Mouse (Mus musculus) layer of hippocampus, adult 18-20 months (tissue): ENCODE data around the gene Gstm6. TPM values are rescaled to one million over a fixed set of nuclear protein-coding genes. Genes with fewer than 3 reads are reported as not detected.
A peak's percentile ranks its signal among the peaks of the same experiment; 100 is the strongest.

Source experiments
- DNase-seq, 2 experiments: peaks; one replicate each; pipeline ENCODE4 v3.0.0; 2022; ENCODE audit warnings: low spot score in 2 of 2
- total RNA-seq, 2 experiments: library from RNA; stranded (reverse); gene quantifications; 2 replicates each; pipeline ENCODE4 v1.2.3; 2021

The Gstm6 gene
- total RNA-seq, 2 experiments from 2014 or later = 18.6 to 19.6 TPM

DNA sequence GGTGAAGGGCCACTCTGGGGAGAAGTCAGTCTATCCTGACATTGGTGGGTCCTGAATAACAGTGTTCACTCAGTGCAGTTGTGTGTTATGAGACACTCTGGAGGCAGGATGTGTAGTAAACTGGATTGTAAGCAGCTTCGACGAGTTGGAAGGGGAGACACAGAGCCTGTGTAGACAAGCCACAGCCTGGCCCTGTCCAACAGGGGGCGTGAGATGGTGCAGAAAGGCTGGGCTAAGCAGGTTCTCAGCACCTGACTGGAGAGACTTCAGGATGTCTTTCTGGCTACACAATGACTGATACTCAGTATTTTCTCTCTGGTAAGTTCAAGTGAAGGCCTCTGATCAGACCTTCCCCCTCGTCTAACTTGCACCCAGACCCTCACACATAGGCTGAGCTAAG is 2.2 kb upstream of the Gstm6 start:
- no peak for DNase-seq

DNA sequence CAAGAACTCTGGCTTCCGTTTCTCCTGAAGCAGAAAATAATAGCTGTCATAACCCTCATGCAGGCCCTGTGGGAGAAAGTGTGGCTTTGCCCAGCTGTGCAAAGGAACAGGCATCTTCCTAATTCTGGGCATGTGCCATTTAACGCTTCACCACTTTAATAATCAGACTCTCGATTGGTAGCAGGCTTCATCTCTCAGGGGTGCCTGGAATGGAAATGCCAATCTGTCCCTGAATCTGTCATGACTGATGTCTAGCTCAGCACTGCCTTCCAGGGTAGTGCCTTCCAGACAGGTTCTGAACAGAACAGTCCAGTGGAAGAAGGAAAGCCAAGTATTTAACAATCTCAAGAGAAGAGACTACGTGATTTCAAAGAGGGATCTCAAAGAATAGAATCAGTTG is 2.3 kb downstream of the Gstm6 start:
- peak in 1 of 2 experiments; percentile 59 for DNase-seq

DNA sequence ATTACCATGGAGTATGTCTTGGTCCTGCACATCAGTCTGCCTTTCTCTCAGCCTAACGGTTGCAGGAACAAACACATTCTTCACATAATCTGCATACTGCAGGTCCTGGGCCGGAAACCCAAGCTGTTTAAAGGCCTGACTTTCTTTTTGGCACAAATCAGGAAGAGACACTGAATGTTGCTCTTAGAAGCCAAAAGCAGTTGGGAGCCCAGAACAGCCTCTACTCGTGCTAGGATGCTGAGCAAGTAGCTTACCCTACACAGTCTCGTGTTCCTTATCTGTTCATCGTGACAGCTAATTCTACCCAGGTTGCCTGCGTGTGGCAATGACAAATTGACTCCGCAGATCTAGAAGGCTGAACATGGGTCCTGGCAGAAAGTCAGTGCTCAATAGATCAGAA is 3.0 kb downstream of the Gstm6 start:
- DNase-seq = no peak

DNA sequence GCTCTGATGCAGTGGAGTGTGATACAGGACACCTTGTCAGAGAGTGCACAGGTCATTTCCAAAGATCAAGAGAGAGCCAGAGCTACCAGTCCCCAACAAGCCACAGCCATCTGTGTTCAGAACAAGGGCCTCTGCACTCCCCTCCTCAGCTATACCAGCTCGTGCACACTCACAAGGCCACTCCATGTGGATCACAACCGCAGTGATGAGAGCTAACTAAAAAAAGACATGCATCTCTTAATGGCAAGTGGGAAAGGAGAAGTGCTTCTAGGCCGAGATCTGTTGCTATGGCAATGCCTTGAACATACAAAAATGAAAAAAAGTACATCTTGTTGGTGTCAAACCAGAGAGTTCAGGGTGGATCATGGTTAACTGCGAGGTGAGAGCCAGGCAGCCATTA is 3.7 kb downstream of the Gstm6 start:
- peak in 1 of 2 experiments; percentile 54 for DNase-seq

DNA sequence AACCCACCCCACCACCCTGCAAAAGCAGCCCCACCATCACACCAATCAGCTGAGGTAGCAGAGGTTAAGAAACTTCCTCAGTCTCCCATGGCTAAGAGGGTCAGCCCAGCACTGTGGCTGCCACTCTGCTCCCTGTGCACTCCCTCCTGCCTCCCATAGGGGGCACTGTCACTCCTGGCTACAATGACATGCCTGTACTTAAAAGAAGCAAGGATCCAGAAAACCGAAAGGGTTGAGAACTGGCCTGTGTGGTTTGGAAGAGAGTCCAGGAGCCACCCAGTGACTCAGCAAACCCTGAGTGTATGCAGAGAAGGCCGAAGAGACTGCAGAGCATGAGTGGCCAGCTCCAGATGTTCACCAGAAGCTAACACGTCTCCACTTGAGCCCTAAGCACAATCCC is 4.1 kb downstream of the Gstm6 start:
- DNase-seq = peak in 1 of 2 experiments; percentile 71

DNA sequence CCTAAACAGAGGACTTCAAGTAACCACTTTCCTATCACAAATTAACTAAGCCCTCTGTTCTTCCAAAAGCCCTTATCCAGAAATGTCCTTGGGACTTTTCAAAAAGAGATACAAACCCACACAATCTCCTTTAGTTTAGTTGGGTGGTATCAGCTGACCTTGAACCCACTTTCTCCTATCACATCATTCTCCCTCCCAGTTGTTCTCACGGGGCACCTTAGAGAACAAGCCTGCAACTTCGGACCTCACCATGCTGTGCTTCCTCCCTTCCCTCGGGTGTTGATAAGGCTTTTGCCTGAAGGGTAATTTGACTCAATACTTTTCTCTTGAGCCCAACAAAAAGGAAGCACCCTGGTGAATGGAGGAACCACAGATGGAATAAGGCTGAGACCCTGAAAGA is 7.7 kb downstream of the Gstm6 start:
- DNase-seq = no peak

DNA sequence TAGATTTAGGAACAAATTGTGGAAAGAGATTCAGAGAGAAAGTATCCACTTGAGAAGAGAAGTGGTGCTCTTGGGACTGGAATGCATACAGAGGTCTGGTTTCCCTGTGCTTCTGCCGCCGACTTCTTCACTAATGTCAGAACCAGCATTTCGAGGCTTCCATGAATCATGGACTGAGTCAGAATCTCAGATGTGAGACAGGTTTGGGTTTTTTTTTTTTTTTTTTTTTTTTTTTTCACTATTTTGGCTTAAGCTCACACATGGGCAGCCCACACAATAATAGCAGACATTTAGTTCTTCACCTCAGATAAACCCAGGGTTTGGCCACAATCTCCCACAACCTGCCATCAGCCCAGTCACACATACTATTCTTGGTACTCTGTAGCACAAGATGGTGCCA is 8.3 kb downstream of the Gstm6 start:
- DNase-seq = no peak

DNA sequence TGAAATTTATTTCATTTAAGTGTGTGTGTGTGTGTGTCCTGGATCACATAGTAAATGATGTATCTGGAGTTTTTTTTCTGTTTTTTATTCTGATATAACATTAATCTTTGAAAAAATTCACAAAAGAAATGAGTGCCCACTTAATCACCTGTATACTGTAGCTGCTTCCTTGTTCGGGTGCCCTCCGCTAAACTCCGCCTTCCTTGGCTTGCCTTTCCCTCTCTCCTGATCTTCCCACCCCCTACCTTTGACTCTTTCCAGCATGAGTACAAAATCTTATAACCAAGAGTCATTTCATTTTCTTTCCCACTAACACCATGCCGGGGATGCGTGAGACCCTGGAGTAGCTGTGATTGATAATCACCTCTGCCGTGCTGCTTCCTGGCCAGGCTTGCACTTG is 11.4 kb downstream of the Gstm6 start:
- DNase-seq = no peak

DNA sequence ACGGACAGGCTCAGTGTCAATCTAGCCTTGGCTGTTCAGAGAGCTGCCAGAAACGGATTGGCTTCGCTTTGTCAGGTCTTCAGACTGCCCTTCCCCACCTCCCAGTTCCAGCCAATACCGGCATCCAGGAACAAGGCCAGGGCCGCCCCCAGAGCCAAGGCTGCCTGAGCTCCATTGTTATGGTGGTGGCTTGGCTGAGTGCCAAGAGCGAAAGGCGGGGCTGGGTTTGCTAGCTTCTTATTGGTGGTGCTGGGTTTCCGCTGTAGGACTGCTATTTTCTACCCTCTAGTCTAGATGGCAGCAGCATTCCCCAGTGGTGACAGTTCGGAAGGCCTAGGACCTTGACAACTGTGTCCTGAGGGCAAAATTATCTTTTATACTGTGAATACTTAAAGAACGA is 11.9 kb downstream of the Gstm6 start, which contains the start of gene Gstm7:
Gene Gstm7 (minus strand): TSS at position 148 of the 400 bp plus-strand sequence.
- peak; percentile 98 to 99 for DNase-seq

DNA sequence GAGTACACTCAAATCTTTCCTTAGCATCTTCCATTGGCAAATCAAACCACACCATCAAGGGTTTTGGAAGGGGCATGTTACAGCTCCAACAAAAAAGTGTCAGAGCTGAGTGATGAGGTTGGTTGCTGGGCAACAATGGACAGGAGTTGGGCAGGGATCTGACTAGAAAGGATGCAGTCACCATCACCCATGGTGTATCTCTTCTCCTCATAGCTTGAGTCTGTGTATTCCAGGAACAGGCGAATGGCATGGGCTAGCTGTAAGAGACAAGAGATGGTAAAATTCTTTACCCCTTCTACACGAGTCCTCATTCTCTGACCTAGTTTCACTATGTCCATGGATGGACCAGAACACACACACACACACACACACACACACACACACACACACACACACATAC is 12.4 kb downstream of the Gstm6 start:
- DNase-seq = no peak

DNA sequence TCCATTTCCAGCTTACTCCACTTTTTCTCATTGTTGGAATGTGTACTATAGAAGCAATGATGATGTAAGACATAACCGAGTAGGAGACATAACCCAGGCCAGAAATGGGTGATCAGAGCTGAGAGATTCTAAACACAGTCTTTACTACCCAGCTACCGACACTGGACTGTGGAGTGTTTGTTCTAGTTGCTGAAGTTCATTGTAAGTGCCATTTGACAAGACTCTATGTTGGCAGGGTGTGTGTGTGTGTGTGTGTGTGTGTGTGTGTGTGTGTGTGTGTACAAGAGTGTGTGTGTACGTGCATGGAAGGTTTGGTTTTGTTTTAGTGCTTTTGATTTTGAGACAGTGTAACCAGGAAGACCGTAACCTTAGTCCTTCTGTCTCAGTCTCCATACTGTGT is 13.8 kb downstream of the Gstm6 start:
- DNase-seq = no peak

DNA sequence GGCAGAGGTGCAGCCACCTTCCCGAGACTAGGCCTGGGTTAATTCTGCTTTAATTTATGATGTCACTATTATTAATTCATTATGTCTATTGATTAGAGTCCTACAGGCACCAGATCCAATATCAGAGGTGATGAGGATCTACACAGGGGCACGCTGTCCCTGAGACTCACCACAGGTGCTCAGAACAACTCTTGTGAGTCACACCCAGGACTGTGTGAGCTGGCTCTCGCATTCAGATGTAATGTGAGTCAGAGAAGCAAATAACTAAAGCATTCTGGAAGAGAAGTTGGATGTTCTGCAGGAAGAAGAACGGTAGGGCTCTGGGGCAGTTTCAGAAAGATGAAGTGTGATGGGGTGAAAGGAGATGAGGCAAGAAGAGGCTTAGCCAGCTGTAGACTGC is 14.3 kb downstream of the Gstm6 start:
- DNase-seq = no peak

DNA sequence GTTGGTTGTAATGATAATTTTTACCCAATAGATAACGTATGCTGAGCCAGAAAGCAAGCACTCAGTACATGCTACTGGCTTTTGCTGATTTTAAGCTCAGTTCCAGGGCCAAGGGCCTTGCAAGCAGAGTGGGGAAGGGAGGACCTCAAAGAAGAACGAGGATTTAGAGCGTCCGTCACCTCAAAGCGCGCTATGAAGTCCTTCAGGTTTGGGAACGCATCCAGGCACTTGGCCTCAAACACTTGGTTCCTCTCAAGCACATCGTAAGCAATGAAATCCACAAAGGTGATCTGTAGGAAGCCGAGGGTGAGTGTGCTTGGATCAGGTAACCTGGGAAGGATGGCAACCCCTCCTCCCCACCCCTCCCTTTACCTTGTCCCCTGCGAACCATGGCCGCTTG is 14.9 kb downstream of the Gstm6 start:
- no peak for DNase-seq

DNA sequence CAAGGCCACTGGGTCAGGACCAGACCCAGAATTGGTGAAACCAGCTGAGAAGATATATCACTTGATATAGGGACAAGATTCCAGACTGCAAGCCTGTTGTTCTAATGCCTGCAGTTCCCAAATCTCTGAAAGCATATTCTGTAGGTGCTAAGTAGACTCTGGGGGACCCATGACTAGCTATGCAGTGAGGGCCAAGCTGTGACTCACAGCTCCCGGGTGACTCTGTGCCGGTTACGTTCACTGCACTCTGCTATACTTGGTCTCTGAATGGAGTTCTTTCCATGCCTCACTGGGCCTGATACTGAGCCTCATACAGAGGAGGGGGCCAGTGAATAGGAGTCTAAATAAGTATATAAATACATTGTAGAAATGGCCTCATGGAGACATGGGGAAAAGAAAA is 15.7 kb downstream of the Gstm6 start:
- no peak for DNase-seq

DNA sequence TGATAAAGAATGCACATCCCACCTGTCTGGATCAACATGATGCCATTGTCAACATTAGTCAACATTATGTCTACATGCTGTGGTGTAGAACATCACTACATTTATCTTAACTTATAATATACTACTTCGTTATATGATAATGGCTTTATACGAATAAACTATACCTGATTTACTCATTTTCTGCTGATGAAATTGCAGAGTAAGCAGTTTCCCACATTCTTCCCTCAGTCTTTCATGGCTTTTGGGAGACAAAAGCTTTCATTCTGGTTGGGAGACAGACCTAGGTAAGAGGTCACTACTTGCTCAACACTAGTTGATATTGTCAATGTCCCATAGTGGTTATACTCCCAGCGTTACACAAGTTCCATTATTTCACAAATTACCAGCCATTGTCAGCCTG is 18.2 kb downstream of the Gstm6 start:
- no peak for DNase-seq

DNA sequence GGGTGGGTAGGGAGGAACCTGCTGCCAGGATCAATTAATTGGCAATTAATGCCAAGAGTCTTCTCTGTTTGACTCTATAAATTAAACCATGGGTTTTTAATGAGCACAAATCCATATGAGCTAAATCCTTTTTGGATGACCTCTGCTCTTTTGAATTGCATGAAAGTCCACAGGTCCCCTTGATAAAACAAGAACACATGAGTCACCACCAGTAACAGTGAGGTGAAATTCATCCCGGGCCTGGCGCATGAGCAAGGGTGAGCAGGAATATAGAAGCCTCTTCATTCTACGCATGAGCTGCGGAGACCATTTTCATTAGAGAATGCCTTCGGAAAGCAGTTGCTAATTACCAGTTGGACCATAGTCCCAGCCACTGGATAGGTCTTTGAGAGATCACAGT is 23.2 kb downstream of the Gstm6 start:
- no peak for DNase-seq

DNA sequence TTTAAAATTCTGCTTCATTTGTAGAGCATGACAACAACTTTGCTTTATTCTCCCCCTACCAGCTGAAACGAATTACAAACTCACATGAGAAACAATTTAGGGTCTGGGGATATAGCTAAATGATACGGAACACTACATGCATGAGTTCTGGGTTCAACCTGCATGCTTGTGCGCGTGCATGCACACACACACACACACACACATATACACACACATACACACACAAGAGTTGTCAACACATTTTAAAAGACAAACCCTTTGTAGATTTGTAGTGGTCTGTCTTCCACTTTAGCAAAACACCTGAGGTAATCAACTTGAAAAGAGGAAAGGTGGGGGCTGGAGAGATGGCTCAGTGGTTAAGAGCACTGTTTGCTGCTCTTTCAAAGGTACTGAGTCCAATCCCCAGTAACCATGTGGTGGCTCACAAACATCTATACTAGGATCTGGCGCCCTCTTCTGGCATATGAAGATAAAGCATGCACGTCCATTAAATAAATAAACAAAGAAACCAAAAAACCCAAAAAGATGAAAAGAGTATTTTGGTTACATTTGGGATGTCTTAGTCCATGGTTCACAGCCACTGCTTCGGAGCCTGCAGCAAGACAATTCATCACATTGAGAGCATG is 25.7 kb downstream of the Gstm6 start:
- peak; percentile 49 to 89 for DNase-seq

DNA sequence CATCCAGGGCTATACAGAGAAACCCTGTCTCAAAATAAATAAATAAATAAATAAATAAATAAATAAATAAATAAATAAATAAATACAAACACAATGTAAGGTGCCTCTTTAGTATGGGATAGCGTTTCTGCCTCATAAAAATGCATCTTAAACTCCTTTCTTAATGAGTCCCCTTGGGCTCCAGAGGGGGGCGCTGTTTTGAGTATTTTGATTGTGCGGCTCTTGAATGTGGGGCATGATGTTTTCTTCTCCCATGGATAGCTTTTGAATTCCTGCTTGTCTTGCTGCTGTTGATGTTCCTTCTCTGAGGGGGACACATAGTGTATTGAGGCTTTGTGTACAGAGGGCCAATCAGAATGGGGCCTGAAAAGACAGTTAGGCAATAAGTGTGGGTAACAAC is 26.5 kb downstream of the Gstm6 start:
- DNase-seq = no peak

DNA sequence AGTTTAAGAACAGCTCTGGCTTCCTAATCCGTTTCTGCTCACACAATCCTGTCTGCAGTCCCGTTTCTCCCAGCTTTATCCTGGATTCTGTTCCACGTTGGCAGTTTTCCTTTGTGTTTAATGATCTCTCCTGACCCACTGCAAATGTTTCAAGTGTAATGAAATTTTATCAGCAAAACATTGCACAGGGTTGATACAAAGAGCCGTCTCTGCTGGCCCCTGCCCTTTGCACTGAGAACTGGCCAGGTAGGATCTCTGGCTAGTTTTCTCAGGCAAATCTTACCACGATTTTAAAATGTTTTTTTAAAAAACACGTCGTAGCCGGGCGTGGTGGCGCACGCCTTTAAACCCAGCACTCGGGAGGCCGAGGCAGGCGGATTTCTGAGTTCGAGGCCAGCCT is 26.9 kb downstream of the Gstm6 start:
- no peak for DNase-seq

DNA sequence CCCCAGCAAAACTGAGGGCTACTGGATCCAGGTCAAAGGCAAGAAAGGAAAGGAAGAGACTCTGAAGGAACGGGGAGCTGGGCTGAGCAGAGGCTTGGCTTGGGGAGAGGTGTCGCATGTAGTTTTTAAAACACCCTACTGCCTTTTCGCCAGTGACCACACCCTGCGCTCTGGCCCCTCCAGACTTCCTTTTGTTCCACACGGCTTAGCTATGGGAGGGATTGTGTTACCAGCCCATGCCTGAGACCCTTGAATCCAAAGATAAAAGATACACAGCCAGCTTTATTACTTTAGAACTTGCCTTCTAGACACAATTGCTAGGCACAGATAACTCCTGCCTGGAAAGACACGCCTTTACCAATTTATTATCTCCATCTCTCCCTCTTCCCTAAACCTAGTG is 37.6 kb downstream of the Gstm6 start:
- no peak for DNase-seq

DNA sequence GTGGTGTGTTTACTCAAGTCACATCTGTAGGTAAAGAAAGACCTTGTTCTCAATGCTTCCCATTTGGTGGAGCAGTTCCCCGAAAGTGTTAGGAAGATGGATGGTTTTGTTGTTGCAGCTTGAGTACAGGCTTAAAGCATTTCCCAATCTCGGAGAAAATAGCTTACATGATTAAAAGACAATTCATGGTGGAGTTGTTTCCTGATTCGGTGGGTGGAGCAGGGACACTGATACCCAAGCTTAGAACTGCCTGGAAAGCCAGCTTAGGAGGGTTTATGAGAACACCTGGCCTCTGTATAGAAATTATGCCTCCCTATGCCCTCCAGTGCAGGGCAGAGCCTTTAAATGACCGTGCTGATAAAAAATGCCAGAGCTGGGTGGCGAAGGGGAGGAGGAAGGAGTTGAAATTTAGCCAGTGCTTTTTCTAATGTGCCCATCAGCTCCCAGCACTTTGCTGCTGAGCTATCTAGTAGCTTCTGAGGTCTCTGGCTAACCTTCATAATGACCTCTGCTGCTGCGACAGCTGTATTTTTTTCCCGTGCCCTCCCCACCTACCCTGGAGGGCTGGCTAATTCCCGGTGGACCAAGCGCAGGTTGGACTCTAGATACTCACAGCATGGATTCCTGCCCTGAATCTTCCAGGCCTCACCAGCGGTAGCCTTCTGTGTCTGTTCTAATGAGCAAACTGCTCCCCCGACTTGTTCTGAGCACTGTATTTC is 42.4 kb downstream of the Gstm6 start:
- DNase-seq = no peak

DNA sequence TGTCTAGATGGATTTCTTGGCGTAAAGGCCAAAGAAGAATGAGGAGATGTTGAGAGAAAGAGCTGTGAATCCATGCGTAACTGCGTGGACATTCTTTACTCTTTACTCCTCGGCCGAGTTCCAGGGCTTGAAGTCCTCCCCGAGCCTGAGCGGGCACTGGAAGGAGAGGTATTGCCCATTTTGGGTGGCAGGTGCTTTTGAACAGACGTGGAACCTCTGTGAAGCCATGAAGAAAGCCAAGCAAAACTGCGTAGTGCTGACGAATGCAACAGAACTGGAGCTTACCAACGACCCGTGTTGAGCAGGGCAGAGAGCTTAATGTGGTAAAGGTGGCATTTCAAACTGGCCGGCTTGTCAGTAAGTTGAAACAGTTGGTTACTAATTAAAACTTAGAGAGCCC is 44.9 kb downstream of the Gstm6 start:
- no peak for DNase-seq
